Mouse (Mus musculus): ENCODE data around the gene Ifit3. TPM values are rescaled to one million over a fixed set of nuclear protein-coding genes. Genes with fewer than 3 reads are reported as not detected.

Gene Ifit3
- polyA plus RNA-seq, 1 experiment from 2014 or later, result 2.1 TPM

- DNase-seq (ENCODE audit: low spot score) (no peak), ATAC-seq (ENCODE audit: low read depth) (no peak)
- Histone ChIP-seq H3K27me3 (replicated peaks; ENCODE audit: control insufficient read depth, insufficient read depth, low read length) (no peaks in the 10 kb centered on the region), H3K4me2 (ENCODE audit: low read depth, low read length) (peak overlapping the region; percentile 41), H3K36me3 (ENCODE audit: control insufficient read depth, insufficient read depth, low read length) (no peaks in the 10 kb centered on the region), H3K27ac (replicated peaks; ENCODE audit: low read depth, low read length) (peak overlapping the region; percentile 50), H3K4me3 (ENCODE audit: low read depth, low read length) (no peak overlapping the region), H3K9ac (ENCODE audit: low read depth, low read length) (no peak overlapping the region), H3K4me1 (ENCODE audit: control insufficient read depth, insufficient read depth, low read length) (peaks cover 10% of the 10 kb centered on the region; the same call in 1 of the 2 replicates), H3K9me3 (ENCODE audit: control insufficient read depth, low read length) (no peaks in the 10 kb centered on the region)
- 25% methylated on average over 3 of the region's 3 CpGs for WGBS
Measured at GRCm38 (mm10) chr19:34553522-34553921, 29.8 kb upstream of the Ifit3 start.

- Histone ChIP-seq H3K9ac (ENCODE audit: low read depth, low read length) (no peak overlapping the region), H3K27me3 (replicated peaks; ENCODE audit: control insufficient read depth, insufficient read depth, low read length) (no peaks in the 10 kb centered on the region), H3K9me3 (ENCODE audit: control insufficient read depth, low read length) (no peaks in the 10 kb centered on the region), H3K4me3 (ENCODE audit: low read depth, low read length) (no peak overlapping the region), H3K4me2 (ENCODE audit: low read depth, low read length) (no peak overlapping the region), H3K4me1 (ENCODE audit: control insufficient read depth, insufficient read depth, low read length) (peaks cover 10% of the 10 kb centered on the region; the same call in 1 of the 2 replicates), H3K36me3 (ENCODE audit: control insufficient read depth, insufficient read depth, low read length) (no peaks in the 10 kb centered on the region), H3K27ac (replicated peaks; ENCODE audit: low read depth, low read length) (no peak overlapping the region; the same call in 1 of the 2 replicates)
- ATAC-seq (ENCODE audit: low read depth) (no peak), DNase-seq (ENCODE audit: low spot score) (no peak)
Measured at GRCm38 (mm10) chr19:34554061-34554460, 29.3 kb upstream of the Ifit3 start.

- H3K4me3 ChIP-seq (ENCODE audit: low read depth, low read length), result no peak overlapping the region
- WGBS, result 73% methylated on average over 3 of the region's 3 CpGs
- no peak overlapping the region for H3K9ac ChIP-seq (ENCODE audit: low read depth, low read length)
- peaks cover 10% of the 10 kb centered on the region; the same call in 1 of the 2 replicates for H3K4me1 ChIP-seq (ENCODE audit: control insufficient read depth, insufficient read depth, low read length)
- no peak for ATAC-seq (ENCODE audit: low read depth)
- no peaks in the 10 kb centered on the region for H3K9me3 ChIP-seq (ENCODE audit: control insufficient read depth, low read length)
- no peak for DNase-seq (ENCODE audit: low spot score)
- H3K4me2 ChIP-seq (ENCODE audit: low read depth, low read length), result no peak overlapping the region
- no peak overlapping the region for H3K27ac ChIP-seq (replicated peaks; ENCODE audit: low read depth, low read length)
- H3K36me3 ChIP-seq (ENCODE audit: control insufficient read depth, insufficient read depth, low read length), result no peaks in the 10 kb centered on the region
- no peaks in the 10 kb centered on the region for H3K27me3 ChIP-seq (replicated peaks; ENCODE audit: control insufficient read depth, insufficient read depth, low read length)
Measured at GRCm38 (mm10) chr19:34556621-34557020, 26.7 kb upstream of the Ifit3 start.

- no peak overlapping the region for H3K4me2 ChIP-seq (ENCODE audit: low read depth, low read length)
- ATAC-seq (ENCODE audit: low read depth) (no peak), DNase-seq (ENCODE audit: low spot score) (no peak)
- no peaks in the 10 kb centered on the region for H3K36me3 ChIP-seq (ENCODE audit: control insufficient read depth, insufficient read depth, low read length)
- H3K9ac ChIP-seq (ENCODE audit: low read depth, low read length), result no peak overlapping the region
- H3K4me3 ChIP-seq (ENCODE audit: low read depth, low read length), result no peak overlapping the region
- H3K27me3 ChIP-seq (replicated peaks; ENCODE audit: control insufficient read depth, insufficient read depth, low read length), result no peaks in the 10 kb centered on the region
- no peaks in the 10 kb centered on the region for H3K4me1 ChIP-seq (ENCODE audit: control insufficient read depth, insufficient read depth, low read length)
- no peaks in the 10 kb centered on the region for H3K9me3 ChIP-seq (ENCODE audit: control insufficient read depth, low read length)
- H3K27ac ChIP-seq (replicated peaks; ENCODE audit: low read depth, low read length), result no peak overlapping the region
Measured at GRCm38 (mm10) chr19:34562556-34562955, 20.8 kb upstream of the Ifit3 start.

- Histone ChIP-seq H3K4me2 (ENCODE audit: low read depth, low read length) (no peak overlapping the region), H3K27ac (replicated peaks; ENCODE audit: low read depth, low read length) (no peak overlapping the region), H3K4me3 (ENCODE audit: low read depth, low read length) (no peak overlapping the region), H3K27me3 (replicated peaks; ENCODE audit: control insufficient read depth, insufficient read depth, low read length) (no peaks in the 10 kb centered on the region), H3K9me3 (ENCODE audit: control insufficient read depth, low read length) (no peaks in the 10 kb centered on the region), H3K9ac (ENCODE audit: low read depth, low read length) (no peak overlapping the region), H3K36me3 (ENCODE audit: control insufficient read depth, insufficient read depth, low read length) (no peaks in the 10 kb centered on the region), H3K4me1 (ENCODE audit: control insufficient read depth, insufficient read depth, low read length) (peaks cover 7% of the 10 kb centered on the region; the same call in 1 of the 2 replicates)
- DNase-seq (ENCODE audit: low spot score), result no peak
- 50% methylated on average over 1 of the region's 1 CpGs for whole genome bisulfite sequencing
- ATAC-seq (ENCODE audit: low read depth), result no peak
Measured at GRCm38 (mm10) chr19:34566178-34566784, 17.1 kb upstream of the Ifit3 start.

GRCm38 (mm10) chr19:34568988-34569895 is 14.1 kb upstream of the Ifit3 start:
- no peak overlapping the region for H3K9ac ChIP-seq (ENCODE audit: low read depth, low read length)
- H3K4me2 ChIP-seq (ENCODE audit: low read depth, low read length), result no peak overlapping the region
- peaks cover 7% of the 10 kb centered on the region; the same call in 1 of the 2 replicates for H3K4me1 ChIP-seq (ENCODE audit: control insufficient read depth, insufficient read depth, low read length)
- ATAC-seq (ENCODE audit: low read depth), result no peak
- DNase-seq (ENCODE audit: low spot score), result no peak
- H3K27me3 ChIP-seq (replicated peaks; ENCODE audit: control insufficient read depth, insufficient read depth, low read length), result no peaks in the 10 kb centered on the region
- WGBS, result 47% methylated on average over 7 of the region's 7 CpGs
- no peaks in the 10 kb centered on the region for H3K9me3 ChIP-seq (ENCODE audit: control insufficient read depth, low read length)
- H3K36me3 ChIP-seq (ENCODE audit: control insufficient read depth, insufficient read depth, low read length), result no peaks in the 10 kb centered on the region; the same call in 1 of the 2 replicates
- no peak overlapping the region for H3K27ac ChIP-seq (replicated peaks; ENCODE audit: low read depth, low read length)
- no peak overlapping the region for H3K4me3 ChIP-seq (ENCODE audit: low read depth, low read length)

- H3K36me3 ChIP-seq (ENCODE audit: control insufficient read depth, insufficient read depth, low read length), result no peaks in the 10 kb centered on the region; the same call in 1 of the 2 replicates
- no peaks in the 10 kb centered on the region for H3K9me3 ChIP-seq (ENCODE audit: control insufficient read depth, low read length)
- H3K4me2 ChIP-seq (ENCODE audit: low read depth, low read length), result no peak overlapping the region
- peaks cover 7% of the 10 kb centered on the region; the same call in 1 of the 2 replicates for H3K4me1 ChIP-seq (ENCODE audit: control insufficient read depth, insufficient read depth, low read length)
- ATAC-seq (ENCODE audit: low read depth) (no peak), DNase-seq (ENCODE audit: low spot score) (no peak)
- 60% methylated on average over 4 of the region's 4 CpGs for WGBS
- H3K27me3 ChIP-seq (replicated peaks; ENCODE audit: control insufficient read depth, insufficient read depth, low read length), result no peaks in the 10 kb centered on the region
- no peak overlapping the region for H3K27ac ChIP-seq (replicated peaks; ENCODE audit: low read depth, low read length)
- H3K4me3 ChIP-seq (ENCODE audit: low read depth, low read length), result no peak overlapping the region
- no peak overlapping the region for H3K9ac ChIP-seq (ENCODE audit: low read depth, low read length)
Measured at GRCm38 (mm10) chr19:34569896-34570476, 13.3 kb upstream of the Ifit3 start.

GRCm38 (mm10) chr19:34571080-34571479 is 12.3 kb upstream of the Ifit3 start:
- no peak overlapping the region for H3K4me2 ChIP-seq (ENCODE audit: low read depth, low read length)
- DNase-seq (ENCODE audit: low spot score), result no peak
- H3K9ac ChIP-seq (ENCODE audit: low read depth, low read length), result no peak overlapping the region
- peaks cover 7% of the 10 kb centered on the region; the same call in 1 of the 2 replicates for H3K4me1 ChIP-seq (ENCODE audit: control insufficient read depth, insufficient read depth, low read length)
- no peaks in the 10 kb centered on the region for H3K9me3 ChIP-seq (ENCODE audit: control insufficient read depth, low read length)
- H3K36me3 ChIP-seq (ENCODE audit: control insufficient read depth, insufficient read depth, low read length), result no peaks in the 10 kb centered on the region; the same call in 1 of the 2 replicates
- H3K27ac ChIP-seq (replicated peaks; ENCODE audit: low read depth, low read length), result no peak overlapping the region
- H3K4me3 ChIP-seq (ENCODE audit: low read depth, low read length), result no peak overlapping the region
- H3K27me3 ChIP-seq (replicated peaks; ENCODE audit: control insufficient read depth, insufficient read depth, low read length), result no peaks in the 10 kb centered on the region
- ATAC-seq (ENCODE audit: low read depth), result peak; percentile 62; the same call in 1 of the 2 replicates
- 78% methylated on average over 1 of the region's 1 CpGs for WGBS

Data from embryonic facial prominence, embryonic 14.5 days (tissue).